Mouse (Mus musculus) left cerebral cortex, adult 9 months (tissue): ENCODE measurements at regions not wholly inside any gene's neighbourhood (a gene's known extent, or its start where the extent isn't known, plus 50 kb on each side); places are given as distances from the start of the nearest gene placed in this dataset.
A peak's percentile ranks its signal among the peaks of the same experiment; 100 is the strongest.
"Not testable (repeated sequence)": the region's sequence is repeated elsewhere in the genome, so short reads cannot be mapped to it uniquely, and the experiment has no call there.

ENCODE experiments used
- DNase-seq, 2 experiments: peaks; one replicate each; pipeline ENCODE4 v3.0.0; 2022; ENCODE audit warnings: low spot score in 2 of 2

GRCm38 (mm10) chr11:24925135-24925534 lies 847.3 kb downstream of the Bcl11a start:
- no peak for DNase-seq

- DNase-seq = no peak
These were observed 865.8 kb downstream of the Bcl11a start for GRCm38 (mm10) chr11:24943646-24944045.

- no peak for DNase-seq
These were observed 873.3 kb downstream of the Bcl11a start for GRCm38 (mm10) chr11:24951161-24951560.

GRCm38 (mm10) chr11:24972359-24972758 lies 894.5 kb downstream of the Bcl11a start:
- DNase-seq = no peak

GRCm38 (mm10) chr11:24980193-24980665 lies 902.4 kb downstream of the Bcl11a start:
- no peak for DNase-seq

GRCm38 (mm10) chr11:24983060-24983629 lies 905.3 kb downstream of the Bcl11a start:
- DNase-seq = no peak

- no peak for DNase-seq
These were observed 927.6 kb downstream of the Bcl11a start for GRCm38 (mm10) chr11:25005491-25005890.

- DNase-seq = no peak
These were observed 948.9 kb downstream of the Bcl11a start for GRCm38 (mm10) chr11:25026786-25027185.

GRCm38 (mm10) chr11:25040983-25041382 lies 963.1 kb downstream of the Bcl11a start:
- peak; percentile 5 to 26 for DNase-seq

- no peak for DNase-seq
These were observed 964.9 kb downstream of the Bcl11a start for GRCm38 (mm10) chr11:25042763-25043162.

GRCm38 (mm10) chr11:25045339-25045738 lies 967.5 kb downstream of the Bcl11a start:
- DNase-seq = no peak

- no peak for DNase-seq
These were observed 968.1 kb downstream of the Bcl11a start for GRCm38 (mm10) chr11:25045977-25046376.

- DNase-seq = no peak
These were observed 977.8 kb downstream of the Bcl11a start for GRCm38 (mm10) chr11:25055698-25056097.

GRCm38 (mm10) chr11:25057093-25057521 lies 979.3 kb downstream of the Bcl11a start:
- no peak for DNase-seq

- DNase-seq = no peak
These were observed 979.7 kb downstream of the Bcl11a start for GRCm38 (mm10) chr11:25057543-25057942.

GRCm38 (mm10) chr11:25063042-25063441 lies 985.2 kb downstream of the Bcl11a start:
- no peak for DNase-seq

- no peak for DNase-seq
These were observed 986.1 kb downstream of the Bcl11a start for GRCm38 (mm10) chr11:25063978-25064377.

- DNase-seq = not testable (repeated sequence)
These were observed 1022.1 kb downstream of the Bcl11a start for GRCm38 (mm10) chr11:25099976-25100375.

GRCm38 (mm10) chr11:25104432-25104831 lies 1026.6 kb downstream of the Bcl11a start:
- DNase-seq = no peak

GRCm38 (mm10) chr11:25124458-25124857 lies 1046.6 kb downstream of the Bcl11a start:
- DNase-seq = no peak

- DNase-seq = no peak
These were observed 1064.4 kb downstream of the Bcl11a start for GRCm38 (mm10) chr11:25142226-25142625.

GRCm38 (mm10) chr11:25142833-25143232 lies 1065.0 kb downstream of the Bcl11a start:
- no peak for DNase-seq

GRCm38 (mm10) chr11:25147287-25147686 lies 1063.3 kb downstream of the 5730522E02Rik start:
- peak; percentile 9 to 36 for DNase-seq

GRCm38 (mm10) chr11:25156705-25157104 lies 1053.9 kb downstream of the 5730522E02Rik start:
- no peak for DNase-seq
